Mouse (Mus musculus): Measurements from ENCODE around the gene Bub1.

The Bub1 gene

DNA sequence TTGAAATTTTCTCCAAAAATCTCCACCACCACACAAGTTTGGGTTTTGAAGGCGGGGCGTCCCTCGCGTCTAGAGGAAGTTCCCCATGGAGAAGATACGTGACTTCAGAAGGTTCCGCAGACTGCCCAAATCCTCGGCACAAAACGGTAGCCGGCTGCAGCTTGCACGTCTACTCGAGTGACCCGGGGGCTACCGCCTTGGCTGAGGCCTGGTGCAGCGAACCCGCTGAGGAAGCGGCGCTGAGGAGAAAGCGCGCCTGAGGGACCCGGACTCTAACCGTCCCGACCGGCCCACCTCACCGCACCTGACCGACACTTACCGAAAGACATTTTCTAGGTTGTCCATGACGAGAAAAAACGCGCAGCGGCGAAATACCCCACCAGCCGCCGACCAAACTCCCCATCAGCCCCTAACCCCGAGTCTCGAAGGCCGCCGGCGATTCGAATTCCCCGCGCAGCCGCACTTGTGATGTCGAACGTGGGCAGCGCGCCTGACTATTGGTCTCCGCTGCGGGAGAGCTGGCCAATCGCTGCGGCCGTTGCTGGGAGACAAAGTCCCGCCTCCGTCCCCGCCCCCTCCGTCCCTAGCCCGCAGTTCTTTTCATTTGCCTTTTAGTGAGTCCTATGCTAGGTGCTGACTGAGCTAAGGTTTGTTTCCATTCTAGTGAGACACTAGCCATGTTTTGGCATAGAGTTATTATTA, at the start of gene Bub1:
Gene Bub1 (minus strand): TSS at position 465 of the 702 bp plus-strand sequence.
- peak; percentile 95 for DNase-seq (ENCODE audit: low read depth, low spot score)

DNA sequence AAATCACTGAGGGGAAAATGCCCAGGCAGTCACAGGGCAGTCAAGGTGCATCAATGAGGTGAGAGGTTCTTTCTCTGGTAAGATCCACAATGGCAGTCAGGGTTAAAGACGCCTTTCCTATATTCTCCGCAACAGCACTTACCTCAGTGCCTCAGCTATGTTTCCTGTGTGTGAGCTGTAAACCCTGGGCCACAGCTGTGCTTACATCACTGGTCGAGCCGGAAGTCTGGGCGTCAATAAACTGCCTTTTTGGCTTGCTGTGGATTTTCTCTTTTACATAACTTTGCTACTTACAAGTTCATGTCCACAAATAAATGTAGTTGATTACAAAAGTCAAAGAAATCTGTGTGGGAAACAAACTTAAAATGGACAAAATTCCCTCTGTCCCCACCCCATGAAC, 49.4 kb upstream of the Bub1 start:
- DNase-seq (ENCODE audit: low read depth, low spot score), result no peak

DNA sequence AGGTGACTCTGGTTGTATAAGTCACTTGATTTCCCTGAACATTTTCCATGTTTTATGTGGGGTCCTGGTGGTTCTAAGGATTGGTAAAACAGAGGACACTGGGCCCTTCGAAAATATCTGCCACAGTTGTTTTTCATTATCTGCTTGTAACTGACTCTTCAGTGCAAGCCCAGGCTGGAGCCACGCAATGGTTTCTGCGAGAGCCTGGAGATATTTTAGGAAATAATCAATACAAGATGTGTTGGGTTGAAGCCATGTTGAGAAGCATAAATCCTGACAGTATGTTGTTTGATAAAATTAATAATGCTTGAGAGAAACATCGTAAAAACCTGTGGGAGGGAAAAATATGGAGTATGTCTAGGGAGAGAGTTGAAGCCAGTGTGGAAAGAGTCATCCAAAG, 32.7 kb upstream of the Bub1 start:
- no peak for DNase-seq (ENCODE audit: low read depth, low spot score)

DNA sequence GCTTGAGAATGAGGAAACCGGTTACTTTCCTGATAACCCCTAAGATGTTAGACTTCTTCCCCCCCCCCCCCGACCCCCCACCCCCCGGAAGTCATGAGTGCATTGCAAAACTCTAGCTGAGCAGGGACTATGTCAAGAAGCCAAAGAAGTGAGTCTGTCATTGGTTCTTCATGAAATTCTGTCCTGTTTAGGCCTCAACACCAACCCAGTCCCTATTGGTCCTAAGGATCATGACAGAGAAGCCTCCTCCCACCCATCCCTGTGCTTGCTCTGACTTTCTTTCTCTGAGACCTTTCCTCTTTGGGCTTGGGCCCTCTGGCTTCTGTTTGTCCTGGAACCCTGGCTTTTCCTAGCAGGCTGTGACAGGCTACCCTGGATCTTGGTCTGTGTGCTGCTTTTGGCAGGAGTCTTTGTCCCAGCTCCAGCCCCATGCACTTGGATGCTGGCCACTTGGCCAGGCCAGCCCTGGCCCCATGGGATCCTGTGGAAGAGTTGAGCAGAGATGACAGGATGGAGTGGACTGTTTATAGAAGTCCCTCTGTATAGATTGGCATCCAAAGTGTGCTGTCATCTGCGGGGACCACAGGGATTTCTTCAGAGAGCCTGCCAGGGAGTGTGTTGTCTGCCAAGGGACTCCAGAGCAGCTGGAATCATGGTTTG, 22.8 kb upstream of the Bub1 start:
- DNase-seq (ENCODE audit: low read depth, low spot score), result no peak

DNA sequence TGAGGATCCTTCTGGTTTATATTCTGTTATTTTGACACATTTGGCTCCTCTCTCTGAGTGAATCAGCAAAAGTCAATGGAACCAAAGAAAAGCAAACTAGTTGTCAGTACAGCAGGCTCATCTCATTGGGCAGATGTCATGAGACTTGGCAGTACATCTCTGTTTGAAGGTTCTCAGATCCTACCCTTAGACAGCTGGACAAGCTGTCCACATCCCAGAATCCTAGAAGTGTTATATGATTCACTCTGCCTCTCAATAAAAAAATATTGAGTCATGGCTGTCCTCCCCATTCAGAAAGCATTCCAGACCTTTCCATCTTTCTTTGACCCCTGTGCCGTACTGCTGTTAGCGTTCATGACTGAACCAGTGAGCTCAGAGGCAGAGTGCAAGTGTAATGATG, 18.7 kb upstream of the Bub1 start:
- no peak for DNase-seq (ENCODE audit: low read depth, low spot score)

DNA sequence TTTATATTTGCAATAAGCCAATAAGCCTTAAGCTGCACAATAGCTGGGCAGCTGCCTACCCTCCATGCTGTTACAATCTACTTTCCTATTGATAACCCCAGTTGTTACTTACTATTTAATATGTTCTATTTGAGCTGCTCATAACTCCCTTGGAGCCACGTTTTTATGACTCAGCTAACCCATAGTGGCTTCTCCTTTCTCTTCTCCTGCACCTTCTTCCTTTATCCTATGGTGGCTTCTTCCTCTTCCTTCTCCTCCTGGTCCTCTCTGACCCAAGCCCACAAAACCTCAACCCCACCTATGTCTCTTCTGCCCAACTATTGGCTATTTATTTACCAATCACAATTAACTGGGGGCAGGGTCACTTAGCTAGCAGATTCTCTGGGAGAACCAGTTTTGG, 14.9 kb upstream of the Bub1 start:
- DNase-seq (ENCODE audit: low read depth, low spot score), result no peak

DNA sequence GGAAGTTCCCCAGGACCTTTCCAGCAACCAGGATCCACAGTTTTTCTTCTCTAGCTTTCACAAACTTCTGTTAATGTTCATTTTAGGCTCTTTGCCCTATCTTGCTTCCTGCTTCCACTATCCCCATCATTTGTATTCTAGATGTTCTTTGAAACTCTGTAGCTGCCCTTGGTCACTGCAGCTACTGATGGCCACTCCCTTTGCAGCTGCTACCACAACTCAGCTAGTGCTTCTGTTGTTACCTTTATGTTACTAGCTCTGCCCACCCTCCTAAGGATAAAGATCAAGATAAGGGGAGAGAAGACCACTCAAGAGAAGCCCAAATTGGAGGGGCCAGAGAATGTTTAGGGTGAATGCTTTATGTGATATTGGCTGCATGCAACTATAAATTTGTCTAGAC, 14.3 kb upstream of the Bub1 start:
- DNase-seq (ENCODE audit: low read depth, low spot score), result no peak

DNA sequence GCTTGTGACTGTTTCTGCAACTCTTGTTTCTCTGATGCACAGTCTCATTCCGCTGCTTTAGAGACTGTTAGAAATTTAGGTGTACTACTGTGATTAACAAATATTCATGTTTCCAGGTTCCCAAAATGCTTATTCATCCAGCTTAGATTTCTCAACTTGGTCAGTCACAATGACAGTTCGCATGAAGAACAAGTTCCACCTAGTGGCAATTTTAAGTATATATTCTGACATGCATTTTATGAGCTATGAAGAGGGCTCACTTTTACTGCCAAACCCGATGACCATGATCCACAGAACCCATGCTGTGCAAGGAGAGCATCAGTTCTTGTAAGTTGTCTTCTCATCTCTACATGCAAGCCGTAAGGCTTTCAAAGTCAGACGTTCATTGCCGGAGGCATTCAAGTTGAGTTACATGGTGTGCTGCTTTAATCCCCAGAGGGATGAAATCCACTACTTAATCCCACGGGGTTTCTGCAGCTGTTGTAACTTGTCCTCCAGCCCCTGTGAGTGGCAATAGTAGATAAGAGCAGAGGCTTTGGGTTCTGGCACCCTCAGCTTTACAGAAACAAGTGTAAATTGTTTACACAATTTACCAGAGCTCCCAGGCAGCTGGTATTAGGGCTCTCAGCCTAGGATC, 13.8 kb upstream of the Bub1 start:
- peak; percentile 41 for DNase-seq (ENCODE audit: low read depth, low spot score)

DNA sequence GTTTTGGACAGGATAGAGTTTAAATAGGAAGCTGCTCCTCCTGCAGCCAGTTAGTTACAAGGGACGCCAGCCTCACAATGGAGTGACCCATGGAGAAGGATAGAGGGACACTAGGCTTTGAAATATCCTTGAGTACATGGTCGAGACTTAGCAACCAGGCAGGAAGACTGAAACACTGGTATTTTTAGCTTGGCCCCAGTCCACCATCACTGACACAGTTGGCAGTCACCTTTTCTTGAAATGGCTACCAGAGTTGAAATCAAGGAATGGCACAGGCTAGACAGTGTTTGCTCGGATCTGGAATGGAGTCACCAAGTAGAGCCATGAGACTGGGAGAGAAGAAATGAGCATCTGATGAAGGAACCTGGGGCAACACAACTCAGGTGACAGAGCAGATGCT, 10.8 kb upstream of the Bub1 start:
- DNase-seq (ENCODE audit: low read depth, low spot score), result no peak

DNA sequence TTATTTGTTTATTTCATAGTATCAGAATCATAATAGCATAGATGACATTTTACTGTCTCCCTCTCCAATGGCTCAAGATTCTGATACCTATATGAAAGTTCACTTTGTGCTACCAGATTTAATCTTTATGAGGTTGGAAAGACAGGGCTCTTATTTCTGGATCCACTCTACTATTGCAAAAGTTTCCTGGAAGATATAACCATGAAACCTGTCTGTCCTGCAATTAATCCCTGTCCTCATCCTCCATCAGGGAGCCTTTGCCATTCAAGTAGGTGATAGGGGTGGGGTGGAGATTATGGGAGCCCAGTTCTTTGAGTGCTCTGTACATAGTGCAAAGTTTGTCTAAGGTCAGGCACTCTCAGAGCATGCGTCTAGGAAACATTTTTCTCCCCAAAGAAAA, 9.7 kb upstream of the Bub1 start:
- no peak for DNase-seq (ENCODE audit: low read depth, low spot score)

DNA sequence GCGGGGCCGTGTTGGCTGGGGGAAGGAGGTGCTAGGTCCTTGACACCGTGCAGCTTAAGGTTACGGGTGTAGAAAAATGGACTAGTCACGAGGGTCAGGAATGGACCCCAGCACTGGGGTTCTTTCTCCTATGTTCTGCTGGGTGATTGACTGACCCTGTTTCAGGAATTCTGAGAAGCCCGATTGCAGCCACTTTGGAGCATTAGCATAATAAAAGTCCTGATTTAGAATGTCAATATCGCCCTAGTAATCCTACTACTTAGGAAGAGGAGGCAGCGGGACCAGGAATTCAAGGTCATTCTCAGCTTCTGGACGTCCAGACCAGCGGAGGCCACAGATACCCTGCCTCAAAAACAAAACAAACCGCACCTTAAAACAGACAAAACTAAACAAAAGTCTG, 7.8 kb upstream of the Bub1 start:
- no peak for DNase-seq (ENCODE audit: low read depth, low spot score)

DNA sequence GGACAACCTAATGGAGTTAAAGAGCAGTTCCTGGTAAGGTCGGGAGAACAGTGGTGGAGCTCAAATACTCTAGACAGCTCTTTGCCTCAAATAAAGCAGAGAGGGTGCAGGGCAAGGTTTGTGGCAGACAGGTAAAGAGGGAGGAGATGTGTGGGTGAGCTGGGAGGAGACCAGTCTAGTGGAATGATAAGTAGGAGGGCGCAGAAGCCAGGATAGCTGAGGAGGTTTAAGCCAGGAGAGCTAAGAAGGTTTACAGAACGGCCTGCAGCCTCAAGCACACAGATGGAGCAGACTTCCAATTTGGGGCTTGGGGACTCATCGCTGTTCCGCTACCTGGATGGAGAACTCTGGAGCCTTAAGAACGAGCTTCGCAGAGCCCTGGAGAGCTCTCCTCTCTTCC, 6.9 kb upstream of the Bub1 start, which contains the start of gene Acoxl:
Gene Acoxl (plus strand): TSS at position 301 of the 400 bp plus-strand sequence.
- no peak for DNase-seq (ENCODE audit: low read depth, low spot score)

DNA sequence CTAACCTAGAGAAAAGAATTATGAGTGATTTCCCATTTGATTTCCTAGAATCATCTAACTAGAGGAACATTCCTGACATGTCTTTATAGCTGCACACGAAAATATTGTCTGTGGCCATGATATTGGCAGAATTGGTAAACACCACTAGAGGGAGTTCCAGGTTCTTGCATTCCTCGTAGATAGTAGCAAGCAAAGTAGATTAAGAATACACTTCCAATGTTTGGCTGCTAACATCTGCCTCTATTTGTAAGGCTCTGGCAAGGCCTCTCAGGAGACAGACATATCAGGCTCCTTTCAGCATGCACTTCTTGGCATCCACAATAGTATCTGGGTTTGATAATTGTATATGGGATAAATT, 1.1 kb upstream of the Bub1 start:
- DNase-seq (ENCODE audit: low read depth, low spot score), result peak; percentile 81

DNA sequence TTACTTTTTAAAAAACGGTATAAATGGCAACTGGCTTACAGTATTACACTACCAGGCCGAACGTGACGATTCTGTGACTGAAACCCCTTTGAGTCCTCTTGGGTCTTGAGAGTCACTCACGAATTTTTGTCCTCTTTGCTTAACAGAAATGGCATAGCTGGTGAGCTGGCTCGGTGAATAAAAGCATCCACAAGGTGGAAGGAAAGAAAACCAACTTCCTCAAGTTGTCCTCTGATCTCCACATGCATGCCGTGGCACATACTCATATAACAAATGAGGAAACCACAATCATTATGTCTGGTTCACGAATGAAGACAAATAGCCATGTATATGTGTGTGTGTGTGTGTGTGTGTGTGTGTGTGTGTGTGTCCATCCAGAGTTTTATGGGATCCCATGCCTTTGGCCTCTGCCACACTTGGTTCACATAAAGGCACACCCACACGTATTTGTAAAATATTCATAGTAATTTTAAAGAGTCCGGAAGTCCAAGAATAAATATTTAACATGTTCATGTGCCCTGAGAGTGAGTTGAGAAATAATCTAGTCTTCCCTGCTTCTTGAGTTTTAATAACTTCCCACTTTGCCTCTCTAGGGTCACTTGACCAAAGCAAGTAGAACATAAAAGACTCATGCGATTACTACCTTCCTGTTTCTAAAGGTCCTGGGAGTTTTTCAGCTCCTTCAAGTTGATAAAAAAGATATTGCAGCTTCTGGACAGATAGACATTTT, 603 bp upstream of the Bub1 start:
- DNase-seq (ENCODE audit: low read depth, low spot score), result no peak

DNA sequence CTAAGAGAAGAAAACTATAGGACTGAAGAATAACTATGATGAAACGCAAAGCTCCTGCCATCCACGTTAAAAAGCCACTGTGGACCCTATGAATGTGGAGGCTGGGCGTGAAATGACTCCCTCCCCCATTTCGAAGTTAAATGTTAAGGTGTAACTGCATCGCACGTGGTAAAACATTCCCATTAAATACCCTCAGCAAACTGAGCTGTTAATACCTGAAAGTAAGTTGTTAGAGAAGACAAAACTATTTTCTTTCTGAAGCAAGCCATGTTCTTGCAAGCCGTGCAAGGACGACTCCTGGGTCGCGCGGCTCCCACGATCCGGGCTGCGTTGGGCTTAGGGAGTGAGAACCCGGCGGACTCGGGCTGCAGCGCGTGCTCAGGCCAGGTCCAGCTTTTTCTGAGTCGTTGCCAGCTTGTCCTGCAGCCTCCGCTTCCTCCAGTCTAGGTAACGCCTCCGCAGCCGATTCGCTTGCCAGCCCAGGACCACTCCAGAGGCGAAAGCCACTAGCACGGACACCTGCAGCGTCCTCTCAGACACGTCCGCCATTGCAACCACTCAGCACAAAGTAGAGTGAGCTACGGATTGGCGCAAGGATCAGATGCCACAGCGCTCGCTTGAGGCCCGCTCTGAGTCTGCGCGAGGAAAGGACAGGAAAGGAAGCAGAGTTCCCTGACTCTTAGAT, 39.6 kb downstream of the Bub1 start, which contains the start of gene Mtln:
Gene Mtln (minus strand): TSS at position 570 of the 685 bp plus-strand sequence.
- DNase-seq (ENCODE audit: low read depth, low spot score), result peak; percentile 88

DNA sequence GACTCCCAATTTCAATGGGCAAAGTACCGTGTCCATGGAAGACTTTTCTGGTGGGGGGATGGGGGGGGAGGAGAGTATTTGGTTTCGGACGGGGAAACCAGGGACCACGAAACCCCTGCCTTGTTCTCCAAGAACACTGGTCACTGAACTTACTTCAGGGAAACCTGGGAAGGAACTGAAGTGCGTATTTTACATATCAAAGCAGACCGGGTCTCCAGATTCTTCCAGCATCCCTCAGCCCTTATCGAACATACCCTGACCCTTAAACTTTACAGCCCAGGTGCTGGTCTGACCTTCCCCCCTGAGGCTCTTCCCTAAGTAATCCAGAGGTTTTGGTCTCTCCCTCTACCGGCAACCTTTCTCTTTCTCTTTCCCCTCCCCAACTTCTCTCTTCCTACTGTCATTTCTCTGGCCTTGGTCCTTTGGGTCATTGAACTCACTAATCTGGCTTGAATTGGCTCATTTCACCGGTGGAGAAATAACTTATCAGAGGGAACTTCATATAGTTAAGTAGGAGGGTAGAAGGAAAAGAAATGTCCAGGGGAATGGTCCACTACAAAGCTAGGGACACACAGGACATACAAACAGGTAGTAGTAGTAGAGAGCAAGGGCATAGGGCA, 41.9 kb downstream of the Bub1 start:
- no peak for DNase-seq (ENCODE audit: low read depth, low spot score)

DNA sequence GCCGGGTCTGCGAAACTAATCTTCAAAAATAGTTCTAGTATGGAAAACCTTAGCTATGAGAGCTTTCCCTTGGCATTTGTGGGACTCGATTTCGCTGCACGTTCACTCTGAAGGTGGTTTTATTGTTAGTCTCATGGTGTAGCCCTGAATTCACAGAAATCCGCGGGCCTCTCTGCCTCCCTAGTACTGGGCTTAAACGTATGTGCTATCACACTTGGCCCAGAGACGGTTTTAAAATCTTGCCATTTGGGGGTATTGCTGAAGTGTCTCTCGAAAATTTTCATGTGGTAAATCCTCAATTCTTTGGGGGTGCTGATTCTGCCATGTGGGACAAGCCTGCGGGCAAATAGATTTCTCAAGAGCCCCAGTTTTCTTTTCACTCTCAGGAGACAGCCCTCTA, 42.5 kb downstream of the Bub1 start:
- DNase-seq (ENCODE audit: low read depth, low spot score), result no peak

DNA sequence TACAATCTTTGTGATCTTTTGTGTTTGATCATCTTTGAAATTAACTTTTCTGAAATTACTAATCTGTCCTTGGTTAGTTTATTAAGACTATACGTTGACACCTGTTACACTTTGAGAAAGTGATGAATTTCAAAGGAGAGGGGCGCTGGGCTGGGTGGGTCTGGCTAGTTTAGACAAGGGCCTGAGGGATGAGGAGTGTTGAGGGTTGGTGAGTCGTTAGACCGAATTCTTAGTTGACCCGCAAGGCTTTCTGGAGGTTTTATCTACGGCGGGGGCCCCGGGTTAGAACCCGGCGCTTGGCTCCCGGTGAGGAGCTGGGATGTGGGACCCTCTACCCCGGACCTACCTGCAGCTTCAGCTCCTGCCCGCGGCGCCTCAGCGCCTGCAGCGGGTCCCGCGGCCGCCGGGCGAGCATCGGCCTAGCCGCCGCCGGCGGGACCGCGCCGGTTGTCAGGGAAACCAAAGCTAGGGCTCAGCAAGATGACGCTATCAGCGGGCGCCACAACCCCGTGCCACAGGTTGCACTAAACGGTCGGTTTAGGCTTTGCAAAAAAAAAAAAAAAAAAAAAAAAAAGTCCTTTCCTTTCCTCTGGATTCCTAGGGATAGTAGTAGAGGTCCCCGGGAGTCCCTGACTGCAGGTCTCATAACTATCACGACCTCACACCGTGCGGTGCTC, 43.1 kb downstream of the Bub1 start, which contains the start of gene Nphp1:
Gene Nphp1 (minus strand): TSS at position 458 of the 677 bp plus-strand sequence.
- peak; percentile 88 for DNase-seq (ENCODE audit: low read depth, low spot score)

DNA sequence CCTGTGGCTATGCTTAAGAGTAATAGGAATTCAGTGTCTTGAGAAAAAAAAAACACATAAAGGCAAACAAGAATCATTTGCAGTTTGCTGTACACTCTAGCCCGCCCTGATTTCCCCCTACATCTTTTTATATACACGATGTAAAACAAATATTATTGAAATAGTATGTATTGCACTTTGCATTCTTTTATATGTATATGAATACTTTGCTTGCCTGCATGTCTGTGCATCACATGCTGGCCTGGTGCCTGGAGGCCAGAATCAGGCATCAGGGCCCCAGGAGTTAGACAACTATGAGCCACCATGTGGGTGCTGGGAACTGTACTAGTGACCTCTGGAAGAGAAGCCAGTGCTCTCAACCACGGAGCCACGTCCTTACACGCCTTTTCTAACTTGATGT, 44.4 kb downstream of the Bub1 start:
- no peak for DNase-seq (ENCODE audit: low read depth, low spot score)

DNA sequence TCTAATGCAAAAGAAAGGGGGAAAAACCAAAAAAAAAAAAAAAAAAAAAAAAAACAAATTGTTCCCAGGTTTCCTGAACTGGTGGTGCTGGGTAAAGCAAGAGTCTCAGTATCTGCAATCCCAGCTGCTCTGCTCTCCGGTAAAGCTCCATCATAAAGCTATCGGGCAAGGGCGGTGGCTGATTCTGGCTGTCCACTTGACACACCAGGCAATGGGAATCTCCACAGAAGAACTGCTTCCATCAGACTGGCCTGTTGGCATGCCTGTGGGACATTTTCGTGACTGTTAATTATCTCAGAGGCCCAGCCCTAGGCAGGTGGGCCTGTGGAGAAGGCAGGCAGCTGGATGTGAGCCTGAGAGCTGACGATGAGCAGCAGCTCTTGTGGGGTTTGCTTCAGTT, 53.2 kb downstream of the Bub1 start:
- DNase-seq (ENCODE audit: low read depth, low spot score), result no peak

DNA sequence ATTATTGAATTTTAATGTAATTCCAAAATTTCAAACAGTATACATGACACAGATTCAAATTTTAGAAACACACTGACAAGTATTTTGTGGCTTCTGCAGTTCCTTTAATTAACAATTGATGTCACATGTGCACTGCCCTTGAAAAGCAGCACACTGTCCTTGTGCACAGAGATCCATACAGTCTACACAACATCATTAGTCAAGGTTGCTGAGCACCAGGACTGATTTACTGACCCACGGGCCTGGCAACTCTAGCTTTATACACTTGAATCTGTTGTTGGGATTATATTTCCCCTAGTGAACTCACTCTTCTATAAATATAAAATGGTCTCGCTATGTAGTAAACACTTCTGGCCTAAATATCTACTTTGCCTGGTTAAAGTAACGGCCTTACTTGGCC, 56.7 kb downstream of the Bub1 start:
- DNase-seq (ENCODE audit: low read depth, low spot score), result no peak

Data from A20 (cell line).